Mouse (Mus musculus): ENCODE measurements at regions not wholly inside any gene's neighbourhood (a gene's known extent, or its start where the extent isn't known, plus 50 kb on each side); places are given as distances from the start of the nearest gene placed in this dataset.

- Histone ChIP-seq H3K27me3 (ENCODE audit: control insufficient read depth, insufficient read depth, low read length) (no peaks in the 10 kb centered on the region), H3K27ac (ENCODE audit: insufficient read depth, low read length) (no peak overlapping the region), H3K36me3 (ENCODE audit: control insufficient read depth, insufficient read depth, low read length) (no peaks in the 10 kb centered on the region), H3K4me1 (ENCODE audit: control insufficient read depth, insufficient read depth, insufficient read length) (no peaks in the 10 kb centered on the region), H3K4me3 (ENCODE audit: extremely low read depth, insufficient read depth, insufficient read length) (no peak overlapping the region)
- 93% methylated on average over 2 of the region's 2 CpGs for WGBS
- TF ChIP-seq CTCF (IDR thresholded peaks at IDR 0.05; ENCODE audit: extremely low read depth, insufficient read depth, insufficient read length, insufficient replicate concordance) (no peak), POLR2A (IDR thresholded peaks at IDR 0.05; ENCODE audit: low read depth, low read length) (no peak)
- no peak for DNase-seq (ENCODE audit: low read depth in 1 of 2, low spot score in 2 of 2)
Observed at GRCm38 (mm10) chr9:31794911-31795310, 118.4 kb downstream of the Barx2 start.

- H3K4me3 ChIP-seq (ENCODE audit: extremely low read depth, insufficient read depth, insufficient read length), result no peak overlapping the region
- 86% methylated on average over 3 of the region's 3 CpGs for WGBS
- no peaks in the 10 kb centered on the region for H3K4me1 ChIP-seq (ENCODE audit: control insufficient read depth, insufficient read depth, insufficient read length)
- H3K27me3 ChIP-seq (ENCODE audit: control insufficient read depth, insufficient read depth, low read length), result no peaks in the 10 kb centered on the region
- DNase-seq (ENCODE audit: low read depth in 1 of 2, low spot score in 2 of 2), result no peak
- TF ChIP-seq POLR2A (IDR thresholded peaks at IDR 0.05; ENCODE audit: low read depth, low read length) (no peak), CTCF (IDR thresholded peaks at IDR 0.05; ENCODE audit: extremely low read depth, insufficient read depth, insufficient read length, insufficient replicate concordance) (no peak)
- no peak overlapping the region for H3K27ac ChIP-seq (ENCODE audit: insufficient read depth, low read length)
- H3K36me3 ChIP-seq (ENCODE audit: control insufficient read depth, insufficient read depth, low read length), result no peaks in the 10 kb centered on the region
Observed at GRCm38 (mm10) chr9:31775956-31776355, 137.3 kb downstream of the Barx2 start.

GRCm38 (mm10) chr9:31765401-31765800 lies 147.9 kb downstream of the Barx2 start:
- no peak for DNase-seq (ENCODE audit: low read depth in 1 of 2, low spot score in 2 of 2)
- H3K4me3 ChIP-seq (ENCODE audit: extremely low read depth, insufficient read depth, insufficient read length), result no peak overlapping the region

GRCm38 (mm10) chr9:31757894-31758561 lies 155.2 kb downstream of the Barx2 start:
- 84% methylated on average over 6 of the region's 6 CpGs for WGBS

More at GRCm38 (mm10) chr9:31765401-31765800, 147.9 kb downstream of the Barx2 start:
- no peak overlapping the region for H3K27ac ChIP-seq (ENCODE audit: insufficient read depth, low read length)
- 82% methylated on average over 4 of the region's 4 CpGs for WGBS
- no peaks in the 10 kb centered on the region for H3K36me3 ChIP-seq (ENCODE audit: control insufficient read depth, insufficient read depth, low read length)
- no peaks in the 10 kb centered on the region for H3K27me3 ChIP-seq (ENCODE audit: control insufficient read depth, insufficient read depth, low read length)
- no peak for TF ChIP-seq CTCF (IDR thresholded peaks at IDR 0.05; ENCODE audit: extremely low read depth, insufficient read depth, insufficient read length, insufficient replicate concordance)
- TF ChIP-seq POLR2A (IDR thresholded peaks at IDR 0.05; ENCODE audit: low read depth, low read length), result no peak
- H3K4me1 ChIP-seq (ENCODE audit: control insufficient read depth, insufficient read depth, insufficient read length), result no peaks in the 10 kb centered on the region

GRCm38 (mm10) chr9:31730443-31730842 lies 182.8 kb downstream of the Barx2 start:
- TF ChIP-seq POLR2A (IDR thresholded peaks at IDR 0.05; ENCODE audit: low read depth, low read length) (no peak), CTCF (IDR thresholded peaks at IDR 0.05; ENCODE audit: extremely low read depth, insufficient read depth, insufficient read length, insufficient replicate concordance) (no peak)
- Histone ChIP-seq H3K27ac (ENCODE audit: insufficient read depth, low read length) (no peak overlapping the region), H3K4me3 (ENCODE audit: extremely low read depth, insufficient read depth, insufficient read length) (no peak overlapping the region), H3K27me3 (ENCODE audit: control insufficient read depth, insufficient read depth, low read length) (no peaks in the 10 kb centered on the region), H3K4me1 (ENCODE audit: control insufficient read depth, insufficient read depth, insufficient read length) (no peaks in the 10 kb centered on the region), H3K36me3 (ENCODE audit: control insufficient read depth, insufficient read depth, low read length) (no peaks in the 10 kb centered on the region)
- no peak for DNase-seq (ENCODE audit: low read depth in 1 of 2, low spot score in 2 of 2)

More at GRCm38 (mm10) chr9:31757894-31758561, 155.2 kb downstream of the Barx2 start:
- no peak for TF ChIP-seq CTCF (IDR thresholded peaks at IDR 0.05; ENCODE audit: extremely low read depth, insufficient read depth, insufficient read length, insufficient replicate concordance)
- TF ChIP-seq POLR2A (IDR thresholded peaks at IDR 0.05; ENCODE audit: low read depth, low read length), result no peak
- Histone ChIP-seq H3K36me3 (ENCODE audit: control insufficient read depth, insufficient read depth, low read length) (no peaks in the 10 kb centered on the region), H3K27ac (ENCODE audit: insufficient read depth, low read length) (no peak overlapping the region), H3K4me1 (ENCODE audit: control insufficient read depth, insufficient read depth, insufficient read length) (no peaks in the 10 kb centered on the region), H3K4me3 (ENCODE audit: extremely low read depth, insufficient read depth, insufficient read length) (no peak overlapping the region), H3K27me3 (ENCODE audit: control insufficient read depth, insufficient read depth, low read length) (no peaks in the 10 kb centered on the region)
- no peak for DNase-seq (ENCODE audit: low read depth in 1 of 2, low spot score in 2 of 2)

- H3K4me1 ChIP-seq (ENCODE audit: control insufficient read depth, insufficient read depth, insufficient read length), result no peaks in the 10 kb centered on the region
- TF ChIP-seq CTCF (IDR thresholded peaks at IDR 0.05; ENCODE audit: extremely low read depth, insufficient read depth, insufficient read length, insufficient replicate concordance) (no peak), POLR2A (IDR thresholded peaks at IDR 0.05; ENCODE audit: low read depth, low read length) (no peak)
- WGBS, result 62% methylated on average over 6 of the region's 6 CpGs
- H3K36me3 ChIP-seq (ENCODE audit: control insufficient read depth, insufficient read depth, low read length), result no peaks in the 10 kb centered on the region
- no peaks in the 10 kb centered on the region for H3K27me3 ChIP-seq (ENCODE audit: control insufficient read depth, insufficient read depth, low read length)
- DNase-seq (ENCODE audit: low read depth in 1 of 2, low spot score in 2 of 2), result no peak
- no peak overlapping the region for H3K4me3 ChIP-seq (ENCODE audit: extremely low read depth, insufficient read depth, insufficient read length)
- no peak overlapping the region for H3K27ac ChIP-seq (ENCODE audit: insufficient read depth, low read length)
Observed at GRCm38 (mm10) chr9:31719309-31719708, 194.0 kb downstream of the Barx2 start.

GRCm38 (mm10) chr9:31710022-31710421 lies 203.2 kb downstream of the Barx2 start:
- WGBS, result 63% methylated on average over 2 of the region's 2 CpGs

More at GRCm38 (mm10) chr9:31710022-31710421, 203.2 kb downstream of the Barx2 start:
- H3K27me3 ChIP-seq (ENCODE audit: control insufficient read depth, insufficient read depth, low read length), result no peaks in the 10 kb centered on the region
- no peaks in the 10 kb centered on the region for H3K36me3 ChIP-seq (ENCODE audit: control insufficient read depth, insufficient read depth, low read length)
- H3K4me3 ChIP-seq (ENCODE audit: extremely low read depth, insufficient read depth, insufficient read length), result no peak overlapping the region
- no peak for TF ChIP-seq POLR2A (IDR thresholded peaks at IDR 0.05; ENCODE audit: low read depth, low read length)
- no peak for TF ChIP-seq CTCF (IDR thresholded peaks at IDR 0.05; ENCODE audit: extremely low read depth, insufficient read depth, insufficient read length, insufficient replicate concordance)
- H3K27ac ChIP-seq (ENCODE audit: insufficient read depth, low read length), result no peak overlapping the region
- no peaks in the 10 kb centered on the region for H3K4me1 ChIP-seq (ENCODE audit: control insufficient read depth, insufficient read depth, insufficient read length)
- DNase-seq (ENCODE audit: low read depth in 1 of 2, low spot score in 2 of 2), result no peak

Data from spleen, adult 2 months (tissue).